Mouse (Mus musculus): ENCODE measurements around the gene Edn3. TPM values are rescaled to one million over a fixed set of nuclear protein-coding genes. Genes with fewer than 3 reads are reported as not detected.

Edn3 gene
- total RNA-seq, 2 experiments from 2014 or later = 4.7 to 5.0 TPM

GRCm38 (mm10) chr2:174793181-174793580, 32.8 kb downstream of the Edn3 start:
- intact Hi-C loops (cut with DNase I) = no loop called here
- no peak for DNase-seq

- DNase-seq = no peak
- intact Hi-C loops (cut with DNase I) = no loop called here
Measured at GRCm38 (mm10) chr2:174796998-174797397, 36.6 kb downstream of the Edn3 start.

GRCm38 (mm10) chr2:174797495-174798068, 37.2 kb downstream of the Edn3 start:
- DNase-seq = no peak
- intact Hi-C loops (cut with DNase I) = no loop called here

- no peak for DNase-seq
- intact Hi-C loops (cut with DNase I) = no loop called here
Measured at GRCm38 (mm10) chr2:174802453-174802852, 42.0 kb downstream of the Edn3 start.

GRCm38 (mm10) chr2:174803661-174804060, 43.2 kb downstream of the Edn3 start:
- intact Hi-C loops (cut with DNase I) = no loop called here
- DNase-seq = no peak

- intact Hi-C loops (cut with DNase I) = no loop called here
- no peak for DNase-seq
Measured at GRCm38 (mm10) chr2:174807900-174808299, 47.5 kb downstream of the Edn3 start.

GRCm38 (mm10) chr2:174809296-174809695, 48.9 kb downstream of the Edn3 start:
- intact Hi-C loops (cut with DNase I) = no loop called here
- DNase-seq = no peak

GRCm38 (mm10) chr2:174813306-174813705, 52.9 kb downstream of the Edn3 start:
- no peak for DNase-seq
- intact Hi-C loops (cut with DNase I) = no loop called here

GRCm38 (mm10) chr2:174816163-174816562, 55.7 kb downstream of the Edn3 start:
- intact Hi-C loops (cut with DNase I) = no loop called here
- DNase-seq = no peak

- intact Hi-C loops (cut with DNase I) = no loop called here
Measured at GRCm38 (mm10) chr2:174820286-174820685, 59.9 kb downstream of the Edn3 start.

GRCm38 (mm10) chr2:174827829-174828228, 67.4 kb downstream of the Edn3 start:
- DNase-seq = no peak
- intact Hi-C loops (cut with DNase I) = no loop called here

More at GRCm38 (mm10) chr2:174820286-174820685, 59.9 kb downstream of the Edn3 start:
- DNase-seq = peak; percentile 65

- intact Hi-C loops (cut with DNase I) = no loop called here
- no peak for DNase-seq
Measured at GRCm38 (mm10) chr2:174833608-174834007, 73.2 kb downstream of the Edn3 start.

Other genes starting within 250 kb of the Edn3 start
- under 1 TPM; 0.30 to 0.52 TPM for gene Zfp831, start 117.1 kb upstream of the Edn3 start, total RNA-seq (2021)
- 1 to 10 TPM in 1 of 2 experiments, under 1 TPM in 1; 0.96 to 1.0 TPM for gene Gm14444, start 249.6 kb downstream of the Edn3 start, total RNA-seq (2021)

Measured in left cerebral cortex, postnatal 4 days (tissue).